Mouse (Mus musculus): ENCODE data around the gene Dkk3. TPM values are rescaled to one million over a fixed set of nuclear protein-coding genes. Genes with fewer than 3 reads are reported as not detected.

The Dkk3 gene
- polyA plus RNA-seq, 1 experiment: 16.8 TPM

DNA sequence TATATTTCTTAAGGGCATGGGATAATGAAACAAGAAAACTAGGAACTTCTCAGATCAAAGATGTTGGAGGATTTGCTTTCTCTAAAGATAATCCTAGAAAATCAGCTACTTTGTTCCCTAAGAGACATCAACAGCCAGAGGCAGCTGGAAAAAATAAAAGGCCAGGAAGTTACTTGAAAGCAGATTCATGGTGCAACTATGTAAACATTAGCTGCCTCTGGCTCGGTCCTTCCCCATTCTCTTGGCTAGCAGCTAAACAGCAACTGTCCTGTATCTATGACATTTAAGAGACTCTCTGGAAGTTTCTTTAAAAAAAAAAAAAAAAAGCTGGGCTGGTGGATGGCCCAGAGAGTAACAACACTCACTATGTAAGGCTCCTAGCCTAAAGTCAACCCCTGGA lies 3.7 kb downstream of the Dkk3 start:
- H3K27ac ChIP-seq (ENCODE audit: insufficient read depth, low read depth, low read length): no peak overlapping the region
- no peaks in the 10 kb centered on the region for H3K36me3 ChIP-seq (ENCODE audit: control insufficient read depth, insufficient read depth, low read length)
- no peak overlapping the region for H3K4me3 ChIP-seq (ENCODE audit: insufficient read depth, low read depth, low read length)
- peak; percentile 19 for DNase-seq
- no peak for TF ChIP-seq POLR2A (IDR thresholded peaks at IDR 0.05; ENCODE audit: low read depth, low read length)
- no peak for TF ChIP-seq CTCF (conservative IDR thresholded peaks at IDR 0.05; ENCODE audit: insufficient read depth, insufficient read length, low read depth, low read length)
- no peaks in the 10 kb centered on the region for H3K27me3 ChIP-seq (replicated peaks; ENCODE audit: control insufficient read depth, insufficient read depth, low read length)
- no peaks in the 10 kb centered on the region for H3K4me1 ChIP-seq (ENCODE audit: control insufficient read depth, insufficient read depth, low read length)
- WGBS: 58% methylated on average over 1 of the region's 1 CpGs

- no peaks in the 10 kb centered on the region for H3K27me3 ChIP-seq (replicated peaks; ENCODE audit: control insufficient read depth, insufficient read depth, low read length)
- no peak for DNase-seq
- WGBS: 64% methylated on average over 4 of the region's 4 CpGs
- no peak overlapping the region for H3K4me3 ChIP-seq (ENCODE audit: insufficient read depth, low read depth, low read length)
- H3K36me3 ChIP-seq (ENCODE audit: control insufficient read depth, insufficient read depth, low read length): no peaks in the 10 kb centered on the region
- no peak for TF ChIP-seq POLR2A (IDR thresholded peaks at IDR 0.05; ENCODE audit: low read depth, low read length)
- no peak for TF ChIP-seq CTCF (conservative IDR thresholded peaks at IDR 0.05; ENCODE audit: insufficient read depth, insufficient read length, low read depth, low read length)
- H3K27ac ChIP-seq (ENCODE audit: insufficient read depth, low read depth, low read length): no peak overlapping the region
- no peaks in the 10 kb centered on the region for H3K4me1 ChIP-seq (ENCODE audit: control insufficient read depth, insufficient read depth, low read length)
Observed at GRCm38 (mm10) chr7:112154445-112154844, 4.4 kb downstream of the Dkk3 start.

GRCm38 (mm10) chr7:112149113-112149512 lies 9.7 kb downstream of the Dkk3 start:
- 89% methylated on average over 10 of the region's 10 CpGs for WGBS

GRCm38 (mm10) chr7:112147979-112148378 lies 10.9 kb downstream of the Dkk3 start:
- TF ChIP-seq CTCF (conservative IDR thresholded peaks at IDR 0.05; ENCODE audit: insufficient read depth, insufficient read length, low read depth, low read length) (no peak), POLR2A (IDR thresholded peaks at IDR 0.05; ENCODE audit: low read depth, low read length) (no peak)
- Histone ChIP-seq H3K27me3 (replicated peaks; ENCODE audit: control insufficient read depth, insufficient read depth, low read length) (no peaks in the 10 kb centered on the region), H3K36me3 (ENCODE audit: control insufficient read depth, insufficient read depth, low read length) (no peaks in the 10 kb centered on the region), H3K27ac (ENCODE audit: insufficient read depth, low read depth, low read length) (no peak overlapping the region), H3K4me3 (ENCODE audit: insufficient read depth, low read depth, low read length) (no peak overlapping the region), H3K4me1 (ENCODE audit: control insufficient read depth, insufficient read depth, low read length) (no peaks in the 10 kb centered on the region)
- peak; percentile 69 for DNase-seq
- 28% methylated on average over 2 of the region's 2 CpGs for WGBS

More at GRCm38 (mm10) chr7:112149113-112149512, 9.7 kb downstream of the Dkk3 start:
- H3K4me1 ChIP-seq (ENCODE audit: control insufficient read depth, insufficient read depth, low read length): no peaks in the 10 kb centered on the region
- H3K27ac ChIP-seq (ENCODE audit: insufficient read depth, low read depth, low read length): no peak overlapping the region
- no peaks in the 10 kb centered on the region for H3K27me3 ChIP-seq (replicated peaks; ENCODE audit: control insufficient read depth, insufficient read depth, low read length)
- no peak for DNase-seq
- H3K4me3 ChIP-seq (ENCODE audit: insufficient read depth, low read depth, low read length): no peak overlapping the region
- H3K36me3 ChIP-seq (ENCODE audit: control insufficient read depth, insufficient read depth, low read length): no peaks in the 10 kb centered on the region
- TF ChIP-seq POLR2A (IDR thresholded peaks at IDR 0.05; ENCODE audit: low read depth, low read length): no peak
- no peak for TF ChIP-seq CTCF (conservative IDR thresholded peaks at IDR 0.05; ENCODE audit: insufficient read depth, insufficient read length, low read depth, low read length)

DNA sequence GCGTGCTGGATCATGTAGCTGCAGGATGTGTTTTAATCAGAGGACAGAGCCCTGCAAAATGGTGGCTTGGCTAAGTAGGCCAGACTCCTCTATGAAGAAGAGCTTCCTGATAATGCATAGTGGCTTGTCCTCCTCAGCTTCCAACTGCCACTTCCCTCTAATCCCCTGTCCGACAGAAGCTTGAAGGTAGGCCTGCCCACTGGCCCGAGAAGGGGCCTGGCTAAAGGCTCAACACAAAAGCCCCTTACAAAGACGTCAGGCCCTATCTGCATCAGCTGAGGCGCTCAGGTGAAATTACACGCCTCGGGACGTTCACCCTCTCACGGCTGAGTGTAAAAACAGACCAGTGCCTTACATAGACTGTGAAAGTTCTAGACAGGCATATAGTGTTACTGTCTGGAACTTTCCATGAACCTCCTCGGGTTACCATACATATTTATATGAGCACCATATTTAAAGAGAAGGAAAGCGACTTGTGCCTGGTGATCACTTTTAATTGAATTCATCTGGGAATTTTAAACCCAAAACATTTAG lies 14.1 kb downstream of the Dkk3 start:
- no peaks in the 10 kb centered on the region for H3K36me3 ChIP-seq (ENCODE audit: control insufficient read depth, insufficient read depth, low read length)
- no peak for DNase-seq

GRCm38 (mm10) chr7:112143978-112144377 lies 14.9 kb downstream of the Dkk3 start:
- TF ChIP-seq POLR2A (IDR thresholded peaks at IDR 0.05; ENCODE audit: low read depth, low read length): no peak
- no peak for TF ChIP-seq CTCF (conservative IDR thresholded peaks at IDR 0.05; ENCODE audit: insufficient read depth, insufficient read length, low read depth, low read length)
- 50% methylated on average over 4 of the region's 4 CpGs for WGBS
- no peak overlapping the region for H3K27ac ChIP-seq (ENCODE audit: insufficient read depth, low read depth, low read length)
- no peaks in the 10 kb centered on the region for H3K36me3 ChIP-seq (ENCODE audit: control insufficient read depth, insufficient read depth, low read length)
- peak; percentile 60 for DNase-seq
- no peaks in the 10 kb centered on the region for H3K4me1 ChIP-seq (ENCODE audit: control insufficient read depth, insufficient read depth, low read length)
- H3K4me3 ChIP-seq (ENCODE audit: insufficient read depth, low read depth, low read length): no peak overlapping the region
- no peaks in the 10 kb centered on the region for H3K27me3 ChIP-seq (replicated peaks; ENCODE audit: control insufficient read depth, insufficient read depth, low read length)

More for the DNA sequence above, 14.1 kb downstream of the Dkk3 start:
- Histone ChIP-seq H3K27me3 (replicated peaks; ENCODE audit: control insufficient read depth, insufficient read depth, low read length) (no peaks in the 10 kb centered on the region), H3K4me1 (ENCODE audit: control insufficient read depth, insufficient read depth, low read length) (no peaks in the 10 kb centered on the region), H3K4me3 (ENCODE audit: insufficient read depth, low read depth, low read length) (no peak overlapping the region), H3K27ac (ENCODE audit: insufficient read depth, low read depth, low read length) (no peak overlapping the region)
- TF ChIP-seq CTCF (conservative IDR thresholded peaks at IDR 0.05; ENCODE audit: insufficient read depth, insufficient read length, low read depth, low read length) (no peak), POLR2A (IDR thresholded peaks at IDR 0.05; ENCODE audit: low read depth, low read length) (no peak)
- 83% methylated on average over 11 of the region's 11 CpGs for WGBS

GRCm38 (mm10) chr7:112143090-112143500 lies 15.8 kb downstream of the Dkk3 start:
- no peak for TF ChIP-seq POLR2A (IDR thresholded peaks at IDR 0.05; ENCODE audit: low read depth, low read length)
- TF ChIP-seq CTCF (conservative IDR thresholded peaks at IDR 0.05; ENCODE audit: insufficient read depth, insufficient read length, low read depth, low read length): no peak
- Histone ChIP-seq H3K4me3 (ENCODE audit: insufficient read depth, low read depth, low read length) (no peak overlapping the region), H3K36me3 (ENCODE audit: control insufficient read depth, insufficient read depth, low read length) (no peaks in the 10 kb centered on the region), H3K4me1 (ENCODE audit: control insufficient read depth, insufficient read depth, low read length) (no peaks in the 10 kb centered on the region), H3K27me3 (replicated peaks; ENCODE audit: control insufficient read depth, insufficient read depth, low read length) (no peaks in the 10 kb centered on the region), H3K27ac (ENCODE audit: insufficient read depth, low read depth, low read length) (no peak overlapping the region)
- peak; percentile 25 for DNase-seq
- 57% methylated on average over 7 of the region's 7 CpGs for WGBS

Data from kidney, adult 2 months (tissue).